Mouse (Mus musculus): ENCODE measurements around the gene Kpna6. TPM values are rescaled to one million over a fixed set of nuclear protein-coding genes. Genes with fewer than 3 reads are reported as not detected.

The Kpna6 gene
- total RNA-seq (2023): 31.3 TPM

GRCm38 (mm10) chr4:129672083-129672877, at the start of gene Kpna6:
Gene Kpna6 (minus strand): TSS chr4:129672767.

GRCm38 (mm10) chr4:129696158-129696985, 23.8 kb upstream of the Kpna6 start, which contains the start of gene Tmem39b:
Gene Tmem39b (minus strand): TSS chr4:129696838.

GRCm38 (mm10) chr4:129640638-129641467, 31.7 kb downstream of the Kpna6 start, which contains the start of gene Txlna:
Gene Txlna (minus strand): TSS chr4:129641065.

GRCm38 (mm10) chr4:129623681-129624091, 48.9 kb downstream of the Kpna6 start, which contains the start of gene Ccdc28b:
Gene Ccdc28b (minus strand): TSS chr4:129623947.

GRCm38 (mm10) chr4:129618786-129619691, 53.5 kb downstream of the Kpna6 start, which contains the start of gene Iqcc:
Gene Iqcc (minus strand): TSS chr4:129619099.

GRCm38 (mm10) chr4:129614093-129614492, 58.5 kb downstream of the Kpna6 start, which contains the start of gene Dcdc2b:
Gene Dcdc2b (minus strand): TSS chr4:129614257.

GRCm38 (mm10) chr4:129600233-129601158, 72.1 kb downstream of the Kpna6 start, which contains the start of the genes Eif3i and Tmem234:
Gene Eif3i (minus strand): TSS chr4:129600648.
Gene Tmem234 (plus strand): TSS chr4:129600668.

Other genes starting within 250 kb of the Kpna6 start
- not detected for gene Zbtb8b, start 231.9 kb downstream of the Kpna6 start, total RNA-seq (2023)
- gene Bsdc1, start 211.2 kb downstream of the Kpna6 start, total RNA-seq (2023): 140 TPM
- not detected for gene Tssk3, start 181.7 kb downstream of the Kpna6 start, total RNA-seq (2023)
- gene Fam229a, start 181.6 kb downstream of the Kpna6 start, total RNA-seq (2023): 1.9 TPM
- gene Marcksl1, start 159.2 kb downstream of the Kpna6 start, total RNA-seq (2023): 17.4 TPM
- 122 TPM for gene Hdac1, start 130.1 kb downstream of the Kpna6 start, total RNA-seq (2023)
- gene Lck, start 99.1 kb downstream of the Kpna6 start, total RNA-seq (2023): 793 TPM
- gene Fam167b, start 94.2 kb downstream of the Kpna6 start, total RNA-seq (2023): not detected
- 175 TPM for gene Eif3i, start 72.1 kb downstream of the Kpna6 start, total RNA-seq (2023)
- gene Tmem234, start 72.1 kb downstream of the Kpna6 start, total RNA-seq (2023): 133 TPM
- 4.4 TPM for gene Dcdc2b, start 58.5 kb downstream of the Kpna6 start, total RNA-seq (2023)
- 22.7 TPM for gene Iqcc, start 53.7 kb downstream of the Kpna6 start, total RNA-seq (2023)
- gene Ccdc28b, start 48.8 kb downstream of the Kpna6 start, total RNA-seq (2023): 8.2 TPM
- gene Txlna, start 31.7 kb downstream of the Kpna6 start, total RNA-seq (2023): 55.2 TPM
- 13.5 TPM for gene Tmem39b, start 24.1 kb upstream of the Kpna6 start, total RNA-seq (2023)
- 132 TPM for gene Khdrbs1, start 69.5 kb upstream of the Kpna6 start, total RNA-seq (2023)
- gene Ptp4a2, start 138.5 kb upstream of the Kpna6 start, total RNA-seq (2023): 328 TPM

Measured in CD4-positive naive resting alpha-beta T cell, adult 57 days (primary cell).